Mouse (Mus musculus) heart, adult 9 months (tissue): ENCODE data around the gene Tcf15.

Experiments used
- DNase-seq, 2 experiments: peaks; one replicate each; pipeline ENCODE4 v3.0.0; 2022; ENCODE audit warnings: low spot score in 2 of 2

The Tcf15 gene

DNA sequence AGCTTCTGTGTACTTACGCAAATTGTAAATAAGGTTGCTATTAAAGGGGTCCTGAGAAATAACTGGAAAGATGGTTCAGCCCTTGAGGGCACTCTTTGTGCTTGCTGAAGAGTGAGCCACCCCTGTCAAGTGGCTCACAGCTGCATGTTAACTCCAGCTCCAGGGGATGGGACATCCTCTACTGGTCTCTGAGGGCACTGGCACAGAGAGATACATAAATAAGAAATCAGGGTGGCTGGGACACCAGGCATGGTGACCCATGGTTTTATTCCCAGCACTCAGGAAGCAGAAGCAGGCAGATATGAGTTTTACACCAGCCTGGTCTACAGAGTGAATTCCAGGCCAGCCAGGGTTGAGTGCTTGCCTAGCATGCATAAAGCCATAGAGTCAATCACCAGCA lies 26.0 kb downstream of the Tcf15 start:
- no peak for DNase-seq

DNA sequence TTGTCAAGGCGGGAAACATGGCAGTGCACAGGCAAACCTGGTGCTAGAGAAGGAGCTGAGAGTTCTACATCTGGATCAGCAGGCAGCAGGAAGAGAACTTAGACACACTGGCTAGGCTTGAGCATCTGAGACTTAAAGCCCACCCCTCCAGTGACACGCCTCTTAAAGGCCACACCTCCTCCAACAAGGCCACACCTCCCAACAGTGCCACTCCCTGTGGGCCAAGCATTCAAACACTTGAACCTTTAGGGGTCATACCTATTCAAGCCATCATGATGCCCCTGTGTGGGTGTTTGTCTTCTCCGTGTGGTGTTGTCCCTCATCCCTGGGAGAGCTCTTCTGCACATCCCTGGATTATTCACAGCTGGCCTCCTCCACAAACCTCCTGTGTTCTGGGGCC lies 31.5 kb downstream of the Tcf15 start:
- no peak for DNase-seq

DNA sequence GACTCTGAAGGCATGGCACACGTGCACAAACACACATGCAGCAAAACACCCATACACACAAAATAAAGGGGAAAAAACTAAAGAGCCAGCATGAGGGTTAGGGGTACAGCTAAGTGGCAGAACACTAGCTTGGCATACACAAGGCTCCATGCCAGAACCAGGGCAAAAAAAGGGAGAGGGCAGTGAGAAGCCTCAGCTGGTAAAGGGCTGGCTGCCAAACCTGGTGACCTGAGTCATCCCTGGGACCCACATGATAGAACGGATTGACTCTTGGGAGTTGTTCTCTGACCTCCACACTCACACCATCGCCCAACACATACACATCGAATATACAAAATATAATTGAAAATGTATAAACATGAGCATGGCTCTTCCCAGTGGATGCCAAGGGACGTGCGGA lies 33.3 kb downstream of the Tcf15 start:
- no peak for DNase-seq

DNA sequence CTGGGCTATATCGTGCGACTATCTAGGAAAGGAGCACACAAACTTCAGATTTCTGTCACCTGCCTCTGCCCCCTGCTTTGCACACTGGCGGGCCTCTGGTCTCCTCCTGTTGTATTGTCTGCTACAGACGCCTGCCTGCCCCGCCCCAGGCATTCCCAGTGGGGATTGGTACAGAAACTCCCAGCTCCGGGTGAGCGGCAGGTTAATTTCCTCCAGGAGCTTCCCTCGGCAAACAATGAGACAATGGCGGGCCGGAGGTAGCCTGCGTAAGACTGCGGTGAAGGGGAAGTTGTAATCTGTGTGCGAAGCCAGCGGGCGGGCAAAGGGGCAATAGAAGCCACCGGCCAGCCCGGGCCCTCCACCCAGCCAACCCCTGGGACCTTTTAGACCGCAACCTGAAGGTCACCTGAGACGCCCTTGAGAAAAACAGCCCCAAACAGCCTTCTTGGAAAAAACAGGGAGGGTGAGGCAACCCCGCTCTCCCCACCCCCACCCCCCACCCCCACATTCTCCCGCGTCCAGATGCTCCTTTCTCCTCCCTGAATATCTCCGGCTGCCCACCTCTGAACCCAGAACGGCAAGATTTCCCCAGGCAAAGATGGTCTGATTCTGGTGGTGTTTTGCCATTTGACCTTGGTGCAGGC lies 33.9 kb downstream of the Tcf15 start:
- peak; percentile 84 to 90 for DNase-seq

DNA sequence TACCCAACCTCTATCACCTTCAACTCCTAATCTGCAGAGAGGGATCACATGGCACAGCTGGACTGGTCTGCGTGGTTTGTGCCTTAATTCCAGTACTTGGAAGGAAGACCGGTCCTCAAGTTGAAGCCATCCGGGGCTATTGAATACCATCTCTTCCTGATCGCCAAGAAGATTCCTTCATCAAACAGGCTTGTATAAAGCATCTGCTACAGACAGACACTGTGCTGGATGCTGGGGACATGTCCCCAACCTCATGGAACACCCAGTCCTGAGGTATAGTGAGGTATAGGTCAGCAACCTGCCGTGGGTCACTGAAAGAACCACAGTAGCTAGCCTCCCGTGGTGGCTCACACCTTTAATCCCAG lies 34.4 kb downstream of the Tcf15 start:
- DNase-seq, result no peak

DNA sequence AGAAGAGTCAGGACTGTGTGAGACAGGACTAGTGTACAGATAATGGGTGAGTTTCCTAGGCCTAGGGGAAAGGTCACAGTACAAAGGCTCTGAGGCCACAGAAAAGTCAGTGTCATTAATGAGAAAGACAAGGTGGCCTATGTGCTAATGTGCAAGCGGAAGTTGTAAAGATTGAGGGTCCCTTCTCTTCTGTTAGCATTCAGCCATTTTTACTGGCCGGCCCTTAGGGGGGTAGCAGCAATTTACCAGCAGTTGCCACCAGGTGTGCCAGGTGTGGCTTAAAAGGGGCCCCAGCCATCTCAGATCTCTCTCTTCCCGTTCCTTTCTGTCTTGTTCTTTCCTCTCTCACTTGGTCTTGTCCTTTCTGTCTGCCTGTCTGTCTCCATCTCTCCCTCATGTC lies 35.0 kb downstream of the Tcf15 start:
- no peak for DNase-seq

DNA sequence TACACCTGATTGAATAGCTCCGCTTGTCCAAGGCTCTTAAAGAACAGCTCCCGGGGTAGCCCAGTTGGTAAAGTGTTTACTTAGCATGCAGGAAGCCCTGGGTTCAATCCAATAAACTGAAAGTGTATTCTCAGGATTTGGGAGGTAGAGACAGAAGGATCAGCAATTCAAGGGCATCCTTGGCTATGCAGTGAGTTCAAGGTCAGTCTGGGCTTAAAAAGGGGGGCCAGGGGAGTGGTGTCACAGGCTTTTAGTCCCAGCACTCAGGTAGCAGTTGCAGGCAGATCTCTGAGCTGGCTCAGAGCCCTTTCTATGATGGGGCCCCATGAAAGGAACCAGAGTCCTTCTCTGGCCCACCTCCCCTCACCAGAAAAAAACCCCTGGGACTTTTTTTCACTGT lies 35.9 kb downstream of the Tcf15 start:
- no peak for DNase-seq

DNA sequence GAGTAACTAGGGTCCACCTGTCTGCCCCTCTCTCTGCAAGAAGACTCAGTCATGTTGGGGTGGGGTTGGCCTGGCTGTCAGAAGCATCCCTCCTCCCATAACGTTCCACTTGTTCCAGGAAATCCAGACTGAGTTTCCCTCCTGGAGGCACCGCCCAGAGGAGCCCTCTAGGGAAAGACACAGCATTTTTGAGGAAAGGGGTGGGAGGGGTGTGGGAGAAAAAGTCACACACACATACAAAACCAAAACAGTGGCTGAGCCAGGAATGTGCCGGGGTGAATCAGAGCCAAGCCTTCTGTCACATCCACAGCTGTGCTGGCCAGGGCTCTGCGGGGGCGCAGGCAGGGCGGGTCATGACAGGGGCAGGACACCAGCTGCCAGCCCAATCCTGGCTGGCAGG lies 37.0 kb downstream of the Tcf15 start:
- DNase-seq, result peak; percentile 93

DNA sequence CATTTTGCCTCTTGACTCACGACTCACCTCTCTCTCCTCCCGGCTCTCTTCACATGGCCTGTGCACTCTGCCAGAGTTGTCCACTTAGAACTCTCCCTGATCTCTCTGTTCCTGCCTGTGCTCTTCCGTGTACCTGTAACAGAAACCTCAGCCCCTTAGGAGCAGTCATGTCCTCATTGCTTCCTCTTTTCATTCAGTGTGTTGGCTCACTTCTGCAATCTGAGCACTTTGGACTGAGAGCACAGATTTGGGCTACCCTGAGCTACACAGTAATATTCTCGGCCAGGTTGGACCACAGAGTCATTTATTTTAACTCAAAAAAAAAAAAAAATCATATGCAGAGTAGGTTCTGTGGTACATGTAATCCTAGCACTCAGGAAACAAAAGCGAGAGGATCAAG lies 43.8 kb downstream of the Tcf15 start:
- DNase-seq, result no peak

DNA sequence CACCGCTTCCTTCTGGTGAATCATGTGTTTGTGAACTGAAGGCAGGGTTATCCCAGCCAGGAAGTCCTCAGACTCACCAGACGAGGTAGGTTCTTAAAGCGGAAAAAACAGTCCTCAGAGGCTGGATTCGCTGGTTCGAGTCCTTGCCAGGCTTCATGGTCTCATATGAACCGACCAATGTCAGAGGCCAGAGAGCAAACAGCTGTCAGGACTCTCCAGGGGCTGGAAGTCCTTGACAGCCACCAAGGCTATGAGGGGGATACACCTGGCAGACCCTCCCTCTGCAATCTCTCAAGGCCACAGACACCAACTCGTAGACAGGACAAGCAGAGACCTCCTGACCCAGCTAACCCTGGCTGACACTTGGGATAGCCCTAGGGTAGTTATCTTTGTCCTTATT lies 45.9 kb downstream of the Tcf15 start:
- DNase-seq, result peak in 1 of 2 experiments; percentile 54

DNA sequence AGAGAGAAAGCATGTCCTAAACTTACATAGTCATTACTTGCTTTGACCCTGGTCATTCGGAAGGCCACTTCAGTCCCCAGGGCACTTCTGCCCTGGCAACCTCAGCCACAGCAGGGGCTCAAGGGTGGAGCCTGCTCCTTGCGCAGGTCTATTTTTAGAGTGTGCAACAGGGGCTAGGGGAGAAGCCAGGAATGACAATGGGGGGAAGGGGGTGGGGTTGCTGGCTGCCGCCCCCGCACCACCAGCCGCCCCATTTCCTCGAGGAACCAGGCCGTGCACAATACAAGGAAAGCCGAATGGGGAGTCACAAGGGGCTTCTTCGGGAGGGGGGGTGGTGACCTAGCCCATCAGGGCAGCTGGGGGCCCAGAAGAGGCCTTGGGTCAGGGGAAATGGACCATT lies 46.3 kb downstream of the Tcf15 start:
- peak; percentile 58 to 84 for DNase-seq

DNA sequence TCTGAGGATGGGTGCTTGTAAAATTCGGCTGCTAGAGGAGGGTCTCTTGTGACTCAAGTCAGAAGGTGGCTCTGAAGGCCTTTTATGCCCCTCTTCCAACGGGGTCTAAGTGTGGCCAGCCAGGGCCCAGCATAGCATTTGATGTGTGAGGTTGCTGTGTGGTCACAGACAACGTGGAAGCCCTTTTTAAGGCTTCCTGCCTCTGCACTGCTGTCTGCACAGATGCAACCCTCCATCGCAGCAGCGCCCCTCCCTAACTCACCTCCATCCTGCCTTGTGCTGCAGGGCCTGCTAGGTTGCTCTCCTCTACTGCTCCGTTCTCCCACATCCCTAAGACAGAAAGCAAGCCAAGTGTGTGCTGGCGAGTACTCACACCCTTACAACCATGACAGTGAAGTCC lies 46.8 kb downstream of the Tcf15 start:
- no peak for DNase-seq

DNA sequence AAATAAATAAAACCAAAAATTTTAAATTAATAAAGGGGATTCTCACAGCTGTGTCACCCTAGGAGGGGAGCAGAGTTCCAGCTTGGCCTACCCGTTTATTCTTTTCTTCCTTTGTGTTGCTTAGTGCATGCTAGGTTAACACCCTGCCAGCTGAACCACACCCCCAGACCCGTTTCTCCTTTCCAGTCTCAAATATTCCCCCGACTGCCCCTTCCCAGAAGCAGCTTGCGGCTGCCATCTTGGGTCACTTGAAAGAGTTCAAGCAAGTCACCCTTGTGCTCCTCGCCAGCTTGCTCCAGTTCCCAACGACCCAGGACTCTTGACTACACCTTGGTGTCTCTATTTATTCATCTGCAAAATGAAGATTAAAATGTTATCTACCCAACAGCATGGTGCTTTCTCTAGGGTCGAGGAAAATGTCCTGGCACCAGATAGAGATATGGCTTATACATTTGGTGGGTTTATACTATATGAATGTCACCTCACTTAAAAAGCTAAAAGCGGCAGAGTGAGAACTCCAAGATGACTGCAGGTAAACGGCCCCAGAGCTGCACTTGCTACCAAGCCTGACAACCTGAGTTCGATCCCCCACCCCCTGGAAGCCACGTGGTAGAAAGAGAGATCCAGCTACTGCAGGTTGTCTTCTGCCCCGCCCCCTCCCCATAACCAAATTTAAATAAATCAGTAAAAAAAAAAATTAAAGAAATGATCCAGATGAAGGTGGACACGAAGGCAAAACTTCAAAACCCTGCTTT lies 49.4 kb downstream of the Tcf15 start:
- no peak for DNase-seq

DNA sequence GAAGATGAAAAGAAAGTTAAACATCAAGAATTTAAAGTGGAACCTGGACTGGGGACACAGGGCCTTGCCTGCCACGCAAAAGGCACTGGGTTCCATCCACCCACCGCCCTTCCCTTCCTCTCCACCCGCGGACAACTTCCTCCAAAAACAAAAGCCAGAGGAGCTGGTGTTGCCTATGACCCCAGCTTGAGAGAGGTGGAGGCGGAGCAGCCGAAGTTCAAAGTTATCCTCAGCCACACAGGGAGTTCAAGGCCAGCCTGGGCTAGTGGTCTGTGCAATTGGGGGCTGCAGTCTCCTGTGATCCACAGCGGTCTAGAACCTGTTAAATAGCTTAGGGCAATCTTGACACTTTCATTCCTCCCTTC lies 50.0 kb downstream of the Tcf15 start:
- no peak for DNase-seq

DNA sequence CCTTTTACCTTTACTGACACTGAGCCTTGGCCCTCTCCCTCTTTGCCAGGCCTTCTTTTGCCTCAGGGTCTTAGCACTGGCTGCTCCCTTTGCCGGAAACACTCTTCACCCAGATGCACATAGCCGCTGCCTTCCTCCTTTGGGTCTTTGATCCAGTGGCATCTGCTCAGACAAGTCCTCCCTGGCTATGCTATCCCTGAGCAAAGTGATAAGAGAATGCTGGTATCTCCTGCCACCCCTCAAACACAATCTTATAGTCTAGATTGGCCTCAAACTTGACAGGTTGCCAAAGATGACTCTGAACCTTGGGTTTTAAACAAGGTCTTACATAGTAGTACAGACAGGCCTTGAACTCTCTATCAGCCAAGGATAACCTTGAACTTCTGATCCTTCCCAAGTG lies 51.2 kb downstream of the Tcf15 start:
- DNase-seq, result no peak

DNA sequence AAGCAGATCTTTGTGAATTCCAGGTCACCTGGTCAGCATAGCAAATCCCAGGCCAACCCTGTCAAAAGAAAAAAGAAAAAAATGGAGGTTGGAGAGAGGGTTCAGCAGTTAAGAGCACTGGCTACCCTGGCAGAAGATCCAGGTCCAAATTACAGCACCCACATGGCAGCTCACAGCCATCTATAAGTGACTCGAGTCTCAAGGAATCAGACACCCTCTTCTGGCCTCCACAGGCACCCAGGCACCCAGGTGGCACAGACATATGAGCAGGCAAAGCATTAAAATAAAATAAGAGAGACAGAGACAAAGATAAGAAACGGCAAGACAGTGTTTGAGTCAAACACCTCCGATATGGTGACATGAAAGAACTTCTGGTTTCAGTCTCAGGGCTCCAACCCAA lies 53.5 kb downstream of the Tcf15 start:
- no peak for DNase-seq

DNA sequence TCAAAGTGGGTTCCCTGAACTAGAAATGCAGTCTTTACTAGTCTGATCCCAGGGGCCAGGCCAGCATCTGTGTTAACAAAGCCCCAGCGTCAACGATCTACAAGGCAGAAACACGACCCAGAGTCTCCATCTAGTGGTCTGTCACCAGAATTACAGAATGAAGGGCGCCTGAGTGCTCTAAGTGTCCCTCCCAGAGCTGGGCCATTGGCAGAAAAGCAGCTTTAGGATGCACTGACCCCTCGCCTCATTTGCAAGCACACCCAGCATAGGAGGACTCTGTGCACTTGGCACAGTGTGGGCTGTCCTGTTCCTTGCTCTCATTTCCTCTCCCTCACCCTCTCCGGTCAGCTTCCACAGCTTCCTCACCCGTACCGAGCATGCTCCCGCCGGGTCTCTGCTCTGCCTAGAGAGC lies 53.9 kb downstream of the Tcf15 start:
- DNase-seq, result peak; percentile 60 to 76
